Mouse (Mus musculus) lung, adult 10 weeks (tissue): Measurements from ENCODE around the gene Ptgds. TPM values are rescaled to one million over a fixed set of nuclear protein-coding genes. Genes with fewer than 3 reads are reported as not detected.

Experiments
- polyA plus RNA-seq: library from polyadenylated mRNA; stranded (reverse); fragments of 350-450 nt; fragmentation: Illumina TruSeq; extraction: RNeasy Lipid Tissue Mini Kit (QIAGEN cat#74804); gene quantifications from one replicate; pipeline ENCODE4 v1.2.3, GENCODE M21; 2014; ENCODE audit warnings: low read depth, low replicate concordance; ENCODE audit not compliant: insufficient read depth

The Ptgds gene
- 1.6 TPM for polyA plus RNA-seq

GRCm38 (mm10) chr2:25469969-25470368, at the start of gene Ptgds:
TSS of gene Ptgds (minus strand) at chr2:25470046.

GRCm38 (mm10) chr2:25501593-25502486, 32.0 kb upstream of the Ptgds start, which contains the start of gene C8g:
TSS of gene C8g (minus strand) at chr2:25501719.

GRCm38 (mm10) chr2:25500576-25501405, 30.9 kb upstream of the Ptgds start, which contains the start of gene Fbxw5:
TSS of gene Fbxw5 (plus strand) at chr2:25500750.

GRCm38 (mm10) chr2:25493476-25493961, 23.7 kb upstream of the Ptgds start, which contains the start of gene Lcn12:
TSS of gene Lcn12 (minus strand) at chr2:25493911.

GRCm38 (mm10) chr2:25460551-25461309, 9.1 kb downstream of the Ptgds start, which contains the start of gene Paxx:
TSS of gene Paxx (minus strand) at chr2:25461094.

GRCm38 (mm10) chr2:25456205-25456953, 13.5 kb downstream of the Ptgds start, which contains the start of gene Clic3:
TSS of gene Clic3 (plus strand) at chr2:25456838.

GRCm38 (mm10) chr2:25428442-25429236, 41.2 kb downstream of the Ptgds start, which contains the start of gene Abca2:
TSS of gene Abca2 (plus strand) at chr2:25428703.

GRCm38 (mm10) chr2:25422587-25423410, 47.0 kb downstream of the Ptgds start, which contains the start of gene Fut7:
TSS of gene Fut7 (plus strand) at chr2:25423267.

Other genes starting within 250 kb of the Ptgds start
- gene Tubb4b, start 245.3 kb downstream of the Ptgds start, polyA plus RNA-seq, result 379 TPM
- gene Slc34a3, start 235.7 kb downstream of the Ptgds start, polyA plus RNA-seq, result not detected
- not detected for gene Rnf224, start 233.3 kb downstream of the Ptgds start, polyA plus RNA-seq
- gene Rnf208, start 227.8 kb downstream of the Ptgds start, polyA plus RNA-seq, result 2.1 TPM
- 0.30 TPM for gene Cysrt1, start 227.6 kb downstream of the Ptgds start, polyA plus RNA-seq
- gene AL732309.1, start 223.2 kb downstream of the Ptgds start, polyA plus RNA-seq, result 6.2 TPM
- gene Tmem203, start 214.6 kb downstream of the Ptgds start, polyA plus RNA-seq, result 15.5 TPM
- 6.2 TPM for gene Tprn, start 207.4 kb downstream of the Ptgds start, polyA plus RNA-seq
- gene Ssna1, start 197.6 kb downstream of the Ptgds start, polyA plus RNA-seq, result 68.9 TPM
- gene Anapc2, start 197.6 kb downstream of the Ptgds start, polyA plus RNA-seq, result 38.0 TPM
- not detected for gene Tmem210, start 181.9 kb downstream of the Ptgds start, polyA plus RNA-seq
- 22.2 TPM for gene Lrrc26, start 180.1 kb downstream of the Ptgds start, polyA plus RNA-seq
- not detected for gene Grin1, start 150.9 kb downstream of the Ptgds start, polyA plus RNA-seq
- gene Man1b1, start 137.7 kb downstream of the Ptgds start, polyA plus RNA-seq, result 31.9 TPM
- 18.5 TPM for gene Dpp7, start 113.7 kb downstream of the Ptgds start, polyA plus RNA-seq
- 51.2 TPM for gene Uap1l1, start 104.4 kb downstream of the Ptgds start, polyA plus RNA-seq
- 1.0 TPM for gene Sapcd2, start 97.7 kb downstream of the Ptgds start, polyA plus RNA-seq
- gene Entpd2, start 74.2 kb downstream of the Ptgds start, polyA plus RNA-seq, result 7.6 TPM
- gene Npdc1, start 70.7 kb downstream of the Ptgds start, polyA plus RNA-seq, result 69.7 TPM
- gene Fut7, start 46.8 kb downstream of the Ptgds start, polyA plus RNA-seq, result 1.7 TPM
- 9.0 TPM for gene Abca2, start 41.3 kb downstream of the Ptgds start, polyA plus RNA-seq
- gene Clic3, start 13.2 kb downstream of the Ptgds start, polyA plus RNA-seq, result 364 TPM
- gene Paxx, start 9.0 kb downstream of the Ptgds start, polyA plus RNA-seq, result 44.5 TPM
- gene Lcn12, start 23.9 kb upstream of the Ptgds start, polyA plus RNA-seq, result not detected
- 27.0 TPM for gene Fbxw5, start 30.7 kb upstream of the Ptgds start, polyA plus RNA-seq
- gene C8g, start 31.7 kb upstream of the Ptgds start, polyA plus RNA-seq, result 0.92 TPM
- gene Traf2, start 76.9 kb upstream of the Ptgds start, polyA plus RNA-seq, result 19.5 TPM
- gene Edf1, start 87.8 kb upstream of the Ptgds start, polyA plus RNA-seq, result 272 TPM
- 0.44 TPM for gene Mamdc4, start 104.8 kb upstream of the Ptgds start, polyA plus RNA-seq
- gene Phpt1, start 105.2 kb upstream of the Ptgds start, polyA plus RNA-seq, result 64.0 TPM
- not detected for gene Ajm1, start 111.7 kb upstream of the Ptgds start, polyA plus RNA-seq
- gene Rabl6, start 138.5 kb upstream of the Ptgds start, polyA plus RNA-seq, result 25.9 TPM
- not detected for gene Ccdc183, start 147.6 kb upstream of the Ptgds start, polyA plus RNA-seq
- gene Tmem141, start 152.0 kb upstream of the Ptgds start, polyA plus RNA-seq, result 21.1 TPM
- 23.9 TPM for gene Fcna, start 158.0 kb upstream of the Ptgds start, polyA plus RNA-seq
- not detected for gene Lcn8, start 183.1 kb upstream of the Ptgds start, polyA plus RNA-seq
- not detected for gene Lcn5, start 187.9 kb upstream of the Ptgds start, polyA plus RNA-seq
- not detected for gene Lcn6, start 206.7 kb upstream of the Ptgds start, polyA plus RNA-seq
- not detected for gene Lcn10, start 212.7 kb upstream of the Ptgds start, polyA plus RNA-seq
- gene Obp2a, start 230.0 kb upstream of the Ptgds start, polyA plus RNA-seq, result not detected
- 21.5 TPM for gene Bmyc, start 236.7 kb upstream of the Ptgds start, polyA plus RNA-seq